ENCODE assay signal across 15 mouse cellular contexts in the genomic region with DNA sequence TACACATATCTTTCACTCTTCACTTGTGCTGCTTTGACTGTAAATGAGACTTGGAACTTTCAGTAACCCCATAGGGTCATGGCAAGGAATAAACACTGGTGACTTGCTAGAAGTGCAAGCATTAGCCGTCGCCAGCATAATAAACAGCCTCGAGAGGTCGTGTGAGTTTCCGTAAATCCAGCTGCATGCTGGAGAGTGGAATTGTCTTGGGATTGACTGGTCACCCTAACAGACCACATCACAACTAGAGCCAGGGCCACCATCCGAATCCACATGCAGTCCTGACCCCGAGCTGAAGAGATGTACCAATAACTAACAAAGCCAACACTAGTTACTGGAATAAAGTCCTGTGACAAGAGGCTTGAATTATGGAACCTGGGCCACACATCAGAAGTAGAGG. TPM values are rescaled to one million over a fixed set of nuclear protein-coding genes. Genes with fewer than 3 reads are reported as not detected.
A peak's percentile ranks its signal among the peaks of the same experiment; 100 is the strongest.
DNase-seq lines count a peak whose midpoint lies in the region; ATAC-seq and TF ChIP-seq lines count a peak whose summit lies in the region.
"Had no signal": no experiment of that assay in that cellular context is flagged by ENCODE, and none has a peak within 500 bp of the region (broad histone marks: within the 10 kb centered on the region; RNA-seq: fewer than 3 reads in every experiment).

No protein-coding gene starts in this region.

- no peak for TF ChIP-seq POLR2A in liver, adult 2 months (IDR thresholded peaks at IDR 0.05; ENCODE audit: extremely low read depth, insufficient read depth, low read length)
- TF ChIP-seq POLR2A in myocyte (IDR thresholded peaks at IDR 0.05; ENCODE audit: insufficient read length, low read depth), result no peak

- no peaks in the 10 kb centered on the region for H3K79me2 ChIP-seq in liver, adult 2 months (ENCODE audit: control insufficient read depth, insufficient read depth, low read length)
- H3K79me2 ChIP-seq in myocyte (ENCODE audit: control insufficient read depth, insufficient read depth), result peaks cover 53% of the 10 kb centered on the region

- no peaks in the 10 kb centered on the region; the same call in 1 of the 2 replicates for H3K9me3 ChIP-seq in liver, embryonic 12.5 days (replicated peaks)
- H3K9me3 ChIP-seq in limb, embryonic 10.5 days (replicated peaks), result no peaks in the 10 kb centered on the region
- H3K9me3 ChIP-seq: embryonic facial prominence, embryonic 12.5 days; forebrain, embryonic 15.5 days; hindbrain, embryonic 15.5 days; midbrain, embryonic 13.5 days had no signal

- no peak overlapping the region for H3K9ac ChIP-seq in liver, adult 2 months (ENCODE audit: low read depth, low read length)
- H3K9ac ChIP-seq in liver, embryonic 12.5 days, result no peak overlapping the region
- H3K9ac ChIP-seq: embryonic facial prominence, embryonic 12.5 days; forebrain, embryonic 15.5 days; hindbrain, embryonic 15.5 days; midbrain, embryonic 13.5 days had no signal

- no peak for TF ChIP-seq CTCF in liver, adult 2 months (IDR thresholded peaks at IDR 0.05; ENCODE audit: low read depth, low read length)

- H3K27me3 ChIP-seq in liver, adult 2 months (ENCODE audit: control insufficient read depth, insufficient read depth, low read length), result no peaks in the 10 kb centered on the region
- H3K27me3 ChIP-seq in liver, embryonic 12.5 days (replicated peaks), result no peaks in the 10 kb centered on the region
- no peaks in the 10 kb centered on the region for H3K27me3 ChIP-seq in limb, embryonic 10.5 days (ENCODE audit: low read depth, poor library complexity, severe bottlenecking)
- no peaks in the 10 kb centered on the region for H3K27me3 ChIP-seq in myocyte (ENCODE audit: control insufficient read depth, insufficient read depth, insufficient read length)
- H3K27me3 ChIP-seq: embryonic facial prominence, embryonic 12.5 days; forebrain, embryonic 15.5 days; hindbrain, embryonic 15.5 days; midbrain, embryonic 13.5 days had no signal

- no peaks in the 10 kb centered on the region for H3K36me3 ChIP-seq in liver, adult 2 months (ENCODE audit: control insufficient read depth, insufficient read depth, low read length)
- H3K36me3 ChIP-seq in liver, embryonic 12.5 days, result no peaks in the 10 kb centered on the region
- H3K36me3 ChIP-seq in limb, embryonic 10.5 days, result peaks cover 19% of the 10 kb centered on the region
- H3K36me3 ChIP-seq in myocyte (ENCODE audit: control insufficient read depth, insufficient read depth), result no peaks in the 10 kb centered on the region
- H3K36me3 ChIP-seq: forebrain, embryonic 15.5 days; hindbrain, embryonic 15.5 days; midbrain, embryonic 13.5 days had no signal

- peak; percentile 45 to 51 for DNase-seq in heart, adult 9 months (ENCODE audit: low spot score in 2 of 2)
- no peak for DNase-seq in heart, postnatal 4 days
- DNase-seq in liver, adult 2 months (ENCODE audit: extremely low read depth, low read depth, low spot score), result peak; percentile 23
- DNase-seq in limb, embryonic 10.5 days (ENCODE audit: low spot score), result peak; percentile 17
- no peak for DNase-seq in right cerebral cortex, adult 18-20 months
- no peak for DNase-seq in adrenal gland, postnatal 10 days
- DNase-seq: cerebellum, postnatal 10 days; thymus, postnatal 36 days had no signal

- H3K4me2 ChIP-seq in liver, embryonic 12.5 days, result no peak overlapping the region
- H3K4me2 ChIP-seq in myocyte (ENCODE audit: low read depth), result peak overlapping the region; percentile 63
- H3K4me2 ChIP-seq: embryonic facial prominence, embryonic 12.5 days; forebrain, embryonic 15.5 days; hindbrain, embryonic 15.5 days; midbrain, embryonic 13.5 days had no signal

- no peak for ATAC-seq in liver, embryonic 12.5 days
- ATAC-seq: forebrain, embryonic 15.5 days; intestine, embryonic 16.5 days; midbrain, embryonic 13.5 days had no signal

- H3K27ac ChIP-seq in liver, adult 2 months (replicated peaks; ENCODE audit: insufficient read depth, low read depth, low read length), result no peak overlapping the region
- no peak overlapping the region for H3K27ac ChIP-seq in liver, embryonic 12.5 days
- no peak overlapping the region for H3K27ac ChIP-seq in limb, embryonic 10.5 days
- H3K27ac ChIP-seq: embryonic facial prominence, embryonic 12.5 days; forebrain, embryonic 15.5 days; hindbrain, embryonic 15.5 days; midbrain, embryonic 13.5 days had no signal

- no peak overlapping the region for H3K4me3 ChIP-seq in liver, adult 2 months (ENCODE audit: insufficient read depth, low read depth, low read length)
- H3K4me3 ChIP-seq in liver, embryonic 12.5 days, result no peak overlapping the region
- no peak overlapping the region for H3K4me3 ChIP-seq in limb, embryonic 10.5 days
- no peak overlapping the region for H3K4me3 ChIP-seq in myocyte
- H3K4me3 ChIP-seq: embryonic facial prominence, embryonic 12.5 days; forebrain, embryonic 15.5 days; hindbrain, embryonic 15.5 days; midbrain, embryonic 13.5 days had no signal

- 80% methylated on average over 7 of the region's 7 CpGs for WGBS in liver, adult 2 months
- WGBS in liver, embryonic 12.5 days (ENCODE audit: insufficient replicate concordance), result 71% methylated on average over 7 of the region's 7 CpGs
- 85% methylated on average over 7 of the region's 7 CpGs for WGBS in limb, embryonic 10.5 days

- no peaks in the 10 kb centered on the region for H3K4me1 ChIP-seq in liver, adult 2 months (ENCODE audit: control insufficient read depth, insufficient read depth, low read length)
- H3K4me1 ChIP-seq in liver, embryonic 12.5 days, result peaks cover 16% of the 10 kb centered on the region
- H3K4me1 ChIP-seq in limb, embryonic 10.5 days, result peaks cover 4% of the 10 kb centered on the region; the same call in 1 of the 2 replicates
- H3K4me1 ChIP-seq: forebrain, embryonic 15.5 days had no signal

- no peak overlapping the region for H3ac ChIP-seq in myocyte (ENCODE audit: control insufficient read depth, insufficient read length)

TF ChIP-seq in myocyte, 11 proteins besides CTCF, POLR2A, EP300 and RAD21:
- TF ChIP-seq SRF (IDR thresholded peaks at IDR 0.05; ENCODE audit: control insufficient read depth, insufficient read length, low read depth) (no peak), TCF3 (IDR thresholded peaks at IDR 0.05; ENCODE audit: insufficient read length, low read depth) (no peak), MYOG (IDR thresholded peaks at IDR 0.05; ENCODE audit: control insufficient read depth in 1 of 3, insufficient read depth in 1 of 3, insufficient read length in 2 of 3, low read depth in 2 of 3) (no peak), E2F4 (IDR thresholded peaks at IDR 0.05; ENCODE audit: insufficient read depth) (no peak), REST (IDR thresholded peaks at IDR 0.05; ENCODE audit: insufficient read depth, insufficient read length) (no peak), MYOD1 (IDR thresholded peaks at IDR 0.05; ENCODE audit: control insufficient read depth in 1 of 3, insufficient read length in 2 of 3, low read depth in 2 of 3) (no peak), USF1 (IDR thresholded peaks at IDR 0.05; ENCODE audit: low read depth) (no peak), MAX (IDR thresholded peaks at IDR 0.05; ENCODE audit: low read depth) (no peak), POLR2AphosphoS2 (IDR thresholded peaks at IDR 0.05; ENCODE audit: insufficient read length, low read depth) (no peak)

RNA-seq across cellular contexts. Expression of gene Ddr2, which starts 53.0 kb away (rescaled TPM):
- total RNA-seq in heart, postnatal 4 days (2021), result 10 to 100 TPM; 23.8 to 24.3 TPM
- 3.0 and 4.8 TPM in 2 replicates for total RNA-seq in liver, adult 2 months (2014; rRNA removed)
- polyA plus RNA-seq in liver, adult 2 months (2012; rRNA removed), result 0.81 and 1.4 TPM in 2 replicates
- 2.4 and 3.1 TPM in 2 replicates for polyA plus RNA-seq in liver, embryonic 12.5 days (2016; fragmentation: Nextera tagmentation; extraction: Ambion mirVana)
- polyA plus RNA-seq in limb, embryonic 10.5 days (2016; fragmentation: Nextera tagmentation; extraction: Ambion mirVana), result 68.4 and 91.8 TPM in 2 replicates
- polyA plus RNA-seq in myocyte (2012; fragmentation: generic; extraction: Trizol), result 33.8 TPM
- total RNA-seq in adrenal gland, postnatal 10 days (2021), result 10 to 100 TPM; 23.7 to 28.7 TPM

Comparison
In these comparisons a context has a peak if more than half of its experiments do, and no peak if none do; other contexts are left out.
1. DNase-seq: peak in heart, adult 9 months (2 of 2), liver, adult 2 months (single experiment) and limb, embryonic 10.5 days (single experiment); none in heart, postnatal 4 days (single experiment), right cerebral cortex, adult 18-20 months (single experiment) and adrenal gland, postnatal 10 days (single experiment).